Mouse (Mus musculus) testis, adult 2 months (tissue): Measurements from ENCODE around the gene Abcc6. TPM values are rescaled to one million over a fixed set of nuclear protein-coding genes. Genes with fewer than 3 reads are reported as not detected.
A peak's percentile ranks its signal among the peaks of the same experiment; 100 is the strongest.
"Not testable (repeated sequence)": the region's sequence is repeated elsewhere in the genome, so short reads cannot be mapped to it uniquely, and the experiment has no call there.

Source experiments
- H3K27ac ChIP-seq: fragments of 200-500 bp; 2 replicates; pipeline ENCODE4 v1.5.1; 2012; ENCODE audit warnings: low read depth, low read length; ENCODE audit not compliant: control insufficient read depth, insufficient read depth
- H3K27me3 ChIP-seq: fragments of 200-500 bp; 2 replicates; pipeline ENCODE4 v1.6.1; 2012; ENCODE audit warnings: mild to moderate bottlenecking, low read length, moderate library complexity; ENCODE audit not compliant: control insufficient read depth, insufficient read depth
- H3K36me3 ChIP-seq: fragments of 200-500 bp; 2 replicates; pipeline ENCODE4 v1.6.1; 2012; ENCODE audit warnings: mild to moderate bottlenecking, low read length; ENCODE audit not compliant: control insufficient read depth, insufficient read depth
- H3K4me1 ChIP-seq: fragments of 200-500 bp; 2 replicates; pipeline ENCODE4 v1.6.1; 2012; ENCODE audit warnings: low read length; ENCODE audit not compliant: control insufficient read depth, insufficient read depth
- H3K4me3 ChIP-seq: fragments of 200-500 bp; 2 replicates; pipeline ENCODE4 v1.5.1; 2012; ENCODE audit warnings: low read depth, mild to moderate bottlenecking, low read length, moderate library complexity, mixed read lengths; ENCODE audit not compliant: control insufficient read depth
- CTCF ChIP-seq: fragments of 200-500 bp; IDR thresholded peaks from 2 replicates; pipeline ENCODE4 v1.5.1; 2012; ENCODE audit warnings: low read depth, mild to moderate bottlenecking, inconsistent platforms, low read length, moderate library complexity; ENCODE audit not compliant: control insufficient read depth, insufficient read depth, insufficient replicate concordance
- POLR2A ChIP-seq: fragments of 200-500 bp; IDR thresholded peaks from 2 replicates; pipeline ENCODE4 v1.6.1; 2012; ENCODE audit warnings: low read depth, mild to moderate bottlenecking, inconsistent platforms, low read length, moderate library complexity; ENCODE audit not compliant: control insufficient read depth
- polyA plus RNA-seq: library from polyadenylated mRNA; depleted of rRNA; stranded (reverse); fragments of >200 nt; gene quantifications from 2 replicates; pipeline ENCODE4 v1.2.3, GENCODE M21; 2012

The Abcc6 gene
- polyA plus RNA-seq, 1 experiment: 1.0 TPM

- no peak for TF ChIP-seq CTCF
- TF ChIP-seq POLR2A: 0 out of 2 replicates have a peak, but pooled peaks have one; percentile 2
- peaks cover 13% of the 10 kb centered on the region for H3K4me1 ChIP-seq
- no peak overlapping the region for H3K27ac ChIP-seq
- no peaks in the 10 kb centered on the region for H3K27me3 ChIP-seq
- no peaks in the 10 kb centered on the region for H3K36me3 ChIP-seq
- H3K4me3 ChIP-seq: peak overlapping the region; percentile 16
Observed at GRCm38 (mm10) chr7:45973271-45973687, 56.8 kb downstream of the Abcc6 start.

DNA sequence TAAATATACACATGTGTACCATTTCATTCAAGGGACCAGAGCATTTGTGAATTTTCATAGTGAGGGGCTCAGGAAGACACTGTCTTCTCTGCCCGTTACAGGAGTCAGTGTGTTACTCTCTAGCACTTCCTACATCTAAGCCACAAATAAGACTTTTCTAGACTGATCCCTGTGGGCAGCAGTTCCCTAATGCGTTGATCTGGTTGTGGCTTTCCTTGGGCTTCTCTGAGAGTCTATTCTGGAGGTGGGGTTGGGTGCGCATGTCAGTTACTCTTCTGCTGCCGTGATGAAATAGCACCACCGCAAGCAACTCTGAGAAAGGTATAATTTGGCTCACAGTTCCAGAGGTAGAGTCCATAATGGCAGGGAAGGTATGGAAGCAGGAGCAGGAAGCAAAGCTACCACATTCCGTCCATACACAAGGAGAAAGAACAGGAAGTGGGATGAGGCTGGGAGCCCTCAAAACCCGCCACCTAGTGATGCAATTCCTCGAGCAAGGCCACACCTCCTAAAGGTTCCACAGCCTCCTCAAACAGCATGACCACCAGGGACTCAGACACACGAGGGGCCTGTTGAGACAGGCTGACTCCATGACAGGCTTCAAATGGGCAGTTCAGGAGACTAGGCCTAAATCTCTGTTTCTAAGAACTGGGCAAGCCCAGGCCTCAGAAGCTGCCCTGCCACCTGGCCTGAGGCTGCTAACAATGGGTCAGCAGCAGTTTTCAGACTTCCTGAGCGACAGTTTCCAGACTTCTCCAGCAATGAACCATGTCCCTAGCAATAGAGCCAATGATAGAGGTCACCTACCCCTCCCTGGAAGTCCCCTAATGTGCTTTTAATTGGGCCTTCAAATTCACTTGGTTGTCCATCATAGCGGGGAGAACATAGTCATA lies 58.0 kb downstream of the Abcc6 start:
- Histone ChIP-seq H3K4me1 (peaks cover 13% of the 10 kb centered on the region), H3K36me3 (no peaks in the 10 kb centered on the region), H3K27me3 (no peaks in the 10 kb centered on the region), H3K27ac (no peak overlapping the region), H3K4me3 (no peak overlapping the region)
- TF ChIP-seq POLR2A (no peak), CTCF (no peak)

GRCm38 (mm10) chr7:45956611-45957010 lies 73.5 kb downstream of the Abcc6 start:
- H3K4me3 ChIP-seq: no peak overlapping the region
- no peak for TF ChIP-seq CTCF
- H3K4me1 ChIP-seq: peaks cover 2% of the 10 kb centered on the region; the same call in 1 of the 2 replicates
- no peaks in the 10 kb centered on the region for H3K27me3 ChIP-seq
- no peak overlapping the region for H3K27ac ChIP-seq
- no peaks in the 10 kb centered on the region for H3K36me3 ChIP-seq

DNA sequence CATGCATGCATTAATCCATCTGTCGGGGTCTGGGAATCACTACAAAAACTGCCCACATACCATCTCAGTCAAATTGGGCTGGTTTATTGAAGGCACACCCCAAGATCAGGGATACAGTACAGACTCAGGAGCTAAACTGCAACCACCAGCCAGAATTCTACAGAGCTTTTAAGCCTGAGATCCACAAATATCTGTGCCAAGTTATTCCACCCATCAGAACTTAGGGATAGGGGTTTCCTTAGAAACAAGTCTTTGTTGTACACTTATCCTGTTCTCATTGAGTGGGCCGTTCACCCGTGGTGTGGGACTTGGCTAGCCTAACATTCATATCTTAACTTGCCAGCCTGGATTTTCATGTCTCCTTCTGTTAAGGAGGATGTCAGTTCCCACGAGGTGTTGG lies 81.0 kb downstream of the Abcc6 start:
- Histone ChIP-seq H3K27me3 (no peaks in the 10 kb centered on the region), H3K27ac (no peak overlapping the region)
- no peak for TF ChIP-seq CTCF
- no peak for TF ChIP-seq POLR2A

DNA sequence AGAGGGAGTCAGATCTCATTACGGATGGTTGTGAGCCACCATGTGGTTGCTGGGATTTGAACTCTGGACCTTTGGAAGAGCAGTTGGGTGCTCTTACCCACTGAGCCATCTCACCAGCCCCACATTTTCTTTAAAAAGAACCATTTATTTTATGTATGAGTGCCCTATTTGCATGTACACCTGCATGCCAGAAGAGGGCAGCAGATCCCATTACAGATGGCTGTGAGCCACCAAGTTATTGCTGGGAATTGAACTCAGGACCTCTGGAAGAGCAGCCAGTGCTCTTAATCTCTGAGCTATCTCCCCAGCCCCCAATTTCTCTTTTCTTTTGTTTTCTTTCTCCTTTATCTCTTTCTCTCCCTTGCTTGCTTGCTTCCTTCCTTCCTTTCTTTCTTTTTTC lies 86.8 kb downstream of the Abcc6 start:
- H3K36me3 ChIP-seq, H3K27ac ChIP-seq, H3K4me3 ChIP-seq, H3K4me1 ChIP-seq, H3K27me3 ChIP-seq: not testable (repeated sequence)

More for the DNA sequence above, 81.0 kb downstream of the Abcc6 start:
- Histone ChIP-seq H3K4me1 (peaks cover 2% of the 10 kb centered on the region; the same call in 1 of the 2 replicates), H3K36me3 (no peaks in the 10 kb centered on the region; the same call in 1 of the 2 replicates), H3K4me3 (no peak overlapping the region)

- Histone ChIP-seq H3K27me3 (no peaks in the 10 kb centered on the region), H3K4me3 (no peak overlapping the region), H3K4me1 (no peaks in the 10 kb centered on the region), H3K27ac (no peak overlapping the region), H3K36me3 (no peaks in the 10 kb centered on the region; the same call in 1 of the 2 replicates)
- TF ChIP-seq CTCF (no peak), POLR2A (no peak)
Observed at GRCm38 (mm10) chr7:45941986-45942385, 88.1 kb downstream of the Abcc6 start.

GRCm38 (mm10) chr7:45939836-45940235 lies 90.3 kb downstream of the Abcc6 start:
- Histone ChIP-seq H3K27me3 (no peaks in the 10 kb centered on the region), H3K4me1 (no peaks in the 10 kb centered on the region), H3K4me3 (no peak overlapping the region), H3K27ac (no peak overlapping the region), H3K36me3 (no peaks in the 10 kb centered on the region; the same call in 1 of the 2 replicates)
- TF ChIP-seq POLR2A (no peak), CTCF (no peak)
